Mouse (Mus musculus) embryonic facial prominence, embryonic 10.5 days (tissue): ENCODE measurements at regions not wholly inside any gene's neighbourhood (a gene's known extent, or its start where the extent isn't known, plus 50 kb on each side); places are given as distances from the start of the nearest gene placed in this dataset.

ENCODE experiments used
- DNase-seq: peaks from one replicate; pipeline ENCODE4 v3.0.0-alpha.2; 2017; ENCODE audit warnings: low spot score
- H3K27ac ChIP-seq: fragments of 300-500 bp; sonication (generic); replicated peaks from 2 replicates; pipeline ENCODE4 v1.5.1; 2016; ENCODE audit warnings: mild to moderate bottlenecking
- H3K27me3 ChIP-seq: fragments of 300-500 bp; sonication (generic); replicated peaks from 2 replicates; pipeline ENCODE4 v1.6.1; 2016; ENCODE audit warnings: low read depth, mild to moderate bottlenecking; ENCODE audit not compliant: poor library complexity, severe bottlenecking
- H3K36me3 ChIP-seq: fragments of 300-500 bp; sonication (generic); replicated peaks from 2 replicates; pipeline ENCODE4 v1.6.1; 2016; ENCODE audit warnings: mild to moderate bottlenecking, moderate library complexity
- H3K4me1 ChIP-seq: fragments of 300-500 bp; sonication (generic); 2 replicates; pipeline ENCODE4 v1.6.1; 2016
- H3K4me3 ChIP-seq: fragments of 300-500 bp; sonication (generic); 2 replicates; pipeline ENCODE4 v1.5.1; 2016; ENCODE audit warnings: mild to moderate bottlenecking, moderate library complexity
- H3K9me3 ChIP-seq: fragments of 300-500 bp; sonication (generic); 2 replicates; pipeline ENCODE4 v1.6.1; 2016; ENCODE audit warnings: mild to moderate bottlenecking
- WGBS: fragments of 180-500 bp; shearing (Covaris S2); methylation state at CpG from one replicate; pipeline ENCODE4 v1.1.7; 2016; 5-methylcytosine and 5-hydroxymethylcytosine counted together

DNA sequence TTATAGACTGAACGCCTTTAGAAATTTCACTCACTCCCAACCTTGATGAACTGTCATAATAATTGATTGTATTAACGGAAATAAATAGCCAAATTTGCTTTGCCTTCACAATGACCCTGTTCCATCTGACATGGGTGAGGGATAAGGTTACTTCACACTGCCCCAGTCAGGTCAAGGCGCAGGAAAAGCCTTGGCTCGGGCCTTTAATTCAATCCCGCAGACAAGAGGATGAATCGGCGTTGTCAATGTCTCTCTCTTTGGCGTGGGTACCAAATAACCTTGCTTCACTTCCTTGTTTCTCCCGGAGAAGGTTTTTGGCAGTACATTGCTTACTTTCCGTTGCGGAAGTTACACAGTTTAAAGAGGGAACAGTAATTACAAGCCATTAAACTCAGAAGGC is 354.2 kb downstream of the Cps1 start:
- DNase-seq: no peak
- no peaks in the 10 kb centered on the region for H3K9me3 ChIP-seq
- WGBS: 67% methylated on average over 11 of the region's 11 CpGs
- H3K4me1 ChIP-seq: peaks cover 8% of the 10 kb centered on the region; the same call in 1 of the 2 replicates
- no peak overlapping the region for H3K4me3 ChIP-seq
- no peak overlapping the region for H3K27ac ChIP-seq
- no peaks in the 10 kb centered on the region for H3K27me3 ChIP-seq
- no peaks in the 10 kb centered on the region for H3K36me3 ChIP-seq

DNA sequence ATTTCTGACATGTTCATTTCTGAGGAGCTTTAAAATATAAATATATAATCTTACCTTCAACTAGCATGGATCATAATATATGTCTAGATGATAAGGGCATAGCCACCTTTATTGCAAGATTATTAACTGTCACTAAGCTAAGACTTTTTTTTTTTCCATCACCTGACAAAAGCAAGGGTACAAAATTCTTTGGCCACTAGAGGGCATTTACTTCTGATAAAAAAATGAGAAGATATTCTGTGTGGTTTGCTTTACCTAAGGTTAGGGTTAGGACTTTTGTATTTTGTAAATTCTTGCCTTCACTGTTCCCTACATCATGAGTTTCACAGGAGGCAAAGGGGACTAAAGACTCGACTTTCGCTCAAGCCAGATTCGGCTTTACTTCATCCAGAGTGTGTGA is 355.1 kb downstream of the Cps1 start:
- H3K27ac ChIP-seq: no peak overlapping the region
- no peak for DNase-seq
- no peak overlapping the region for H3K4me3 ChIP-seq
- 85% methylated on average over 3 of the region's 3 CpGs for WGBS
- no peaks in the 10 kb centered on the region for H3K9me3 ChIP-seq
- H3K27me3 ChIP-seq: no peaks in the 10 kb centered on the region
- peaks cover 8% of the 10 kb centered on the region; the same call in 1 of the 2 replicates for H3K4me1 ChIP-seq
- H3K36me3 ChIP-seq: no peaks in the 10 kb centered on the region

DNA sequence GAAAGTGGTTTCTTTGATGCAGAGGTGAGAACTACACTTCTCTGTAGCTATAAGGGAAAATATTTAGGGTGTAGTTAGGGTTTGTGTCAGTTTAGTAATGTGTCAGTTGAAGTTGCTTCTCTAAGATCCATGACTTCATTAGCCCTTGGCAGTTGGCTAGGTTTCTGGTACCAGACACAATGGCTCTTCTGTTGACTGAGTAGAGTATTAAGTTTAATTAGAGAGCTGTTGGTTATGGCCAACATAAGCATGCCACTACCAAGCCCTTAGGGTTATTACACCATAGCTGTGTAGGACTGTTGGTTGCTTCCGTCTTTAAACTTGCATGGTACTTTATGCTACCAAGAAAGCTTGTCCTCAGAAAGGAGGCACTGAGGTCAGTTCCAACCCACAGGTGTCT is 359.1 kb downstream of the Cps1 start:
- 79% methylated on average over 1 of the region's 1 CpGs for WGBS
- DNase-seq: no peak
- Histone ChIP-seq H3K4me3 (no peak overlapping the region), H3K9me3 (no peaks in the 10 kb centered on the region), H3K27ac (no peak overlapping the region), H3K36me3 (no peaks in the 10 kb centered on the region), H3K4me1 (peaks cover 8% of the 10 kb centered on the region; the same call in 1 of the 2 replicates), H3K27me3 (no peaks in the 10 kb centered on the region)

DNA sequence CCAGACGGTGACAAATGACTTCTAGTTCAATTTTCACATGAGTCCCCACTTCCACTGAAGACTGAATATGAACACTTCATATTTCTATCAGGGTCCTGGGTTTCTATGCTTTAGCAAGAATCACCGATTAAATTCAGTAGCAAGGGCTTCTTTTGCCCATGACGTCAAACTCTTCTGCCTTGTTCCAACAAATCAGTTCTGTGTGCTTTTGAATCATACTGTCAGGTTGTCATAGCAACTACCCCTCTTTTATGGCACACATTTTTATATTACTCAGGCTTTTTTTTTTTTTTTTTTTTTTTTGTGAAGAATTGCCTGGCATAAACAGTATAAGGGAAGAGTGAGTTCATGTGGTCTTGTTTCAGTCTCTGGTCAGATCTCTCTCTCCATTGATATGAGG is 381.3 kb downstream of the Cps1 start:
- H3K27ac ChIP-seq: no peak overlapping the region
- 85% methylated on average over 3 of the region's 3 CpGs for WGBS
- no peaks in the 10 kb centered on the region for H3K36me3 ChIP-seq
- no peaks in the 10 kb centered on the region for H3K4me1 ChIP-seq
- no peaks in the 10 kb centered on the region for H3K9me3 ChIP-seq
- no peak for DNase-seq
- no peaks in the 10 kb centered on the region for H3K27me3 ChIP-seq
- H3K4me3 ChIP-seq: no peak overlapping the region

DNA sequence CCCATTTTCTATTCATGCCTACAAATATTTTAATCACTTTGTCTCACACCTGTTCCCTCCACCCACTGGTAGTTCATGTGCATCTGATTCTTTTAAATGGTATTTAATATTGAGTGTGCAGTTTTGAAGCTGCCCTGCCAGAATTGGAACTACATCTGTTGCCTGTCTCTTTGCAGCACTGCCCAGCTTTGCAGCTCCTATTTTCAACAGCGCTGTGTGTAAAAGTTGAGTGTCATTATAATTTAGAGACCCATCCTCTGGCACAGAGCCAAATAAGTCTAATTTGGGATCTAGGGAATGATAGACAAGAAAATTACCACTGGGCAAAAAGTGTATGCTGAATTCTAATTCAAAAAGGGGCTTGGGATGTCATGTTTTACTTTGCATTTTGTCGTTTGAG is 382.9 kb downstream of the Cps1 start:
- no peak overlapping the region for H3K27ac ChIP-seq
- no peak for DNase-seq
- H3K4me3 ChIP-seq: no peak overlapping the region
- H3K9me3 ChIP-seq: no peaks in the 10 kb centered on the region
- no peaks in the 10 kb centered on the region for H3K36me3 ChIP-seq
- no peaks in the 10 kb centered on the region for H3K4me1 ChIP-seq
- WGBS: 81% methylated on average over 2 of the region's 2 CpGs
- H3K27me3 ChIP-seq: no peaks in the 10 kb centered on the region

DNA sequence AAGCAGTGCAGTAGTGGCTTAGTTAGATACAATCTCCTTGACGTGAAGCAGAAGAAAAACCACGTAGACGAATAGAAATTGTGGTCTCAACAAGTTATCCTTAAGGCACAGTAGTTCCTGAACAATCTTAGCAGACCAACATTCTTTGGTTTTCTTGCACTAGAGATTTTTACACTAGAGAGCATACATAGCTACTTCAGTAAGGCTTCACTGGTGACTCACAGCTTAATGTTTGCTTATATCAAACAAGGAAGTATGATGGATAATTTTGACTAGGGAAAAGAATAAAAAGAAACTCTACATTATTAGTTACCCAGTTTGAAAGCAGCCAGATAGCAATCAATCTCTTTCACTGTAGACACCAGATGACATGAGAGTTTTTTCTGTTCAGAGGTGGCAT is 395.5 kb downstream of the Cps1 start:
- no peaks in the 10 kb centered on the region for H3K9me3 ChIP-seq
- 89% methylated on average over 3 of the region's 3 CpGs for WGBS
- no peaks in the 10 kb centered on the region for H3K27me3 ChIP-seq
- no peaks in the 10 kb centered on the region for H3K4me1 ChIP-seq
- no peak overlapping the region for H3K4me3 ChIP-seq
- H3K36me3 ChIP-seq: no peaks in the 10 kb centered on the region
- no peak for DNase-seq
- no peak overlapping the region for H3K27ac ChIP-seq

DNA sequence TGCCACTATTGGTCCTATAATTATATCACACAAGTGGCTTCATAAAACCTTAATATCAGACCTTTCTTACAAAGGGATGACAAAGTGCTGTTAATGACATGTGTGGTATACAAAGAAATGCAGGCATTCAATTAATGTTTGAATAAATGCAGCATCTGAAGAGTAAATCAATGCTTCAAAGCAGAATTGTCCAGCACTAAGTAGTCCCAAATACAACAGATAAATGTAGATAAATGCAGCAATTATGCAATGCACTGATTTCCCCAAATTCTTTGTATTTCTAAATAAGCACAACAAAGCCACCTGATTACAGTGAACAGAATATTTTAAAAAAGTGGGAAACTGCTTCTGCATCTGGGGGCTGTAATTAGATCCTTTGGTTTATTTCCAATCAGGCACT is 435.9 kb downstream of the Cps1 start:
- Histone ChIP-seq H3K4me1 (no peaks in the 10 kb centered on the region), H3K36me3 (no peaks in the 10 kb centered on the region), H3K27ac (no peak overlapping the region), H3K4me3 (no peak overlapping the region), H3K9me3 (no peaks in the 10 kb centered on the region), H3K27me3 (no peaks in the 10 kb centered on the region)
- DNase-seq: no peak

DNA sequence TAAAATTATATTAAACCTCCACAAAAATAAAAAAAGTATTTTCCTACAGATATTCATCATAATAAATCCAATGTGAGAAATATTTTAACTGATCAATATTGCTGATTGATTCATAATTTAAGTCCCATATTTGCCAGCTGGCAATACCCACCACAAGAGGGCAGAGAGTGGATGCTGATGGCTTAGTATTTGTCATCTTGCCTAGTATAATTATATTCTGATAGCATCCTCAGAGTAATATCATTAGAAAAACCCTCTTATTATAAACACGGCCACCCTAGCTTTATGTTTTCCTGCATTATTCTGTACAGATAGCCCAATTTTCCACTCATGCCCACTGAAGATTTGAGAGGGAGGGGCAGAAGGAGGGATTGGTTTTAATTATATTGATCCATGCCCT is 436.4 kb downstream of the Cps1 start:
- H3K36me3 ChIP-seq: no peaks in the 10 kb centered on the region
- WGBS: 78% methylated on average over 1 of the region's 1 CpGs
- no peaks in the 10 kb centered on the region for H3K9me3 ChIP-seq
- no peaks in the 10 kb centered on the region for H3K27me3 ChIP-seq
- H3K4me3 ChIP-seq: no peak overlapping the region
- no peak overlapping the region for H3K27ac ChIP-seq
- DNase-seq: no peak
- no peaks in the 10 kb centered on the region for H3K4me1 ChIP-seq

DNA sequence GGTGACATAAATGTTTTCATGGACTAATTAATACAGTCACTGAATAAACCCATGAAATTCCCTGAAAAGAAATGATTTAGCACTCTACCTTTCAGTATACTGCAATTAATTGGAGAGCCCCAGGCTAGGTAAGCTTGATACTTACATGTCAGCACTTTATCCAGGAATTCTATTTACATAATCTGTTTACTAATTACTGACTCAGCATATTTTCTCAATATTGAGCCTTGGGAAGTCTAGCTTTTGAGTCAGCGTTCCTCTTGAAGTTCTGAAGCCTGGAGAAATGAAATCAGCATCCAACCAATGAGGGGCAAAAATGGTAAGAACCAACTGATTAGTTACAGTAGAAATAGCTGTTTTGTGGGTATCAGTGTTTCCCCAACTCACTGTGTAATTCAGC is 448.8 kb downstream of the Cps1 start:
- no peaks in the 10 kb centered on the region for H3K27me3 ChIP-seq
- WGBS: 85% methylated on average over 1 of the region's 1 CpGs
- no peak for DNase-seq

DNA sequence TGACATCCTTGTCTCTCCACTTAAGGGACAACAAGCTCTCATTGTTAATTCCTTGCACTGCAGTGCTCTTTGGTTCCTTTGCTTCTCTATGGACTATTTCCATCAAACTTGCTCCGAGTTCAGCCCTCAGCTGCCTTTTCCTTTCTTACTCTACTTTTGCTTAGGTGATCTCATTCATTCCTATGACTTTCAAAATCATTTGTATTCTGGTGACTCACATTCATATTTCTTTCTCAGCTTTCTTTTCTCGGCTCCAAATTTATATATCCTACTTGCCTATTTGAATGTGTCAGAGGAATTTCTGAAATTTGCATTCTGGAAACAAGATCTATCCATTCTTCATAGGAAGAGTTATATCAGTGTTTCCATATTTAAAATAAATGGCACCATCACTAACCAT is 456.9 kb downstream of the Cps1 start:
- H3K27me3 ChIP-seq: no peaks in the 10 kb centered on the region
- no peak overlapping the region for H3K27ac ChIP-seq
- no peak overlapping the region for H3K4me3 ChIP-seq
- H3K4me1 ChIP-seq: no peaks in the 10 kb centered on the region
- H3K9me3 ChIP-seq: no peaks in the 10 kb centered on the region
- H3K36me3 ChIP-seq: no peaks in the 10 kb centered on the region
- WGBS: 87% methylated on average over 2 of the region's 2 CpGs
- no peak for DNase-seq

More for the DNA sequence above, 448.8 kb downstream of the Cps1 start:
- no peak overlapping the region for H3K4me3 ChIP-seq
- H3K36me3 ChIP-seq: no peaks in the 10 kb centered on the region
- no peak overlapping the region for H3K27ac ChIP-seq
- H3K9me3 ChIP-seq: no peaks in the 10 kb centered on the region
- H3K4me1 ChIP-seq: no peaks in the 10 kb centered on the region
